In genomic region chr5:149612740-149613139, GRCm38 (mm10) we compare ENCODE assay signal across 9 mouse cellular contexts. TPM values are rescaled to one million over a fixed set of nuclear protein-coding genes. Genes with fewer than 3 reads are reported as not detected.
DNase-seq lines count a peak whose midpoint lies in the region; ATAC-seq lines count a peak whose summit lies in the region.
"Had no signal": no experiment of that assay in that cellular context is flagged by ENCODE, and none has a peak within 500 bp of the region (broad histone marks: within the 10 kb centered on the region; RNA-seq: fewer than 3 reads in every experiment).

No protein-coding gene starts in this region.

- peak overlapping the region; percentile 43; the same call in 1 of the 2 replicates for H3K27ac ChIP-seq in hindbrain, embryonic 14.5 days
- no peak overlapping the region for H3K27ac ChIP-seq in intestine, embryonic 15.5 days
- H3K27ac ChIP-seq: liver, embryonic 14.5 days had no signal

- 46% methylated on average over 10 of the region's 10 CpGs for WGBS in hindbrain, embryonic 14.5 days
- 34% methylated on average over 10 of the region's 10 CpGs for WGBS in intestine, embryonic 15.5 days

- H3K27me3 ChIP-seq in hindbrain, embryonic 14.5 days (ENCODE audit: control insufficient read depth, insufficient read depth, low read length): no peaks in the 10 kb centered on the region
- H3K27me3 ChIP-seq in intestine, embryonic 15.5 days (replicated peaks): no peaks in the 10 kb centered on the region

- DNase-seq in adrenal gland, postnatal 10 days: peak; percentile 37
- no peak for DNase-seq in adrenal gland, adult 18-20 months (ENCODE audit: low spot score in 2 of 2)
- peak; percentile 40 for DNase-seq in MN1 (ENCODE audit: low spot score)
- peak; percentile 33 for DNase-seq in hindbrain, embryonic 14.5 days (ENCODE audit: low spot score)
- DNase-seq in mesoderm, embryonic 11.5 days (ENCODE audit: low read depth, low spot score): peak; percentile 46
- no peak for DNase-seq in spleen, postnatal 4 days (ENCODE audit: low spot score in 2 of 2)
- DNase-seq in lung, adult 18-20 months: no peak

- H3K9me3 ChIP-seq in hindbrain, embryonic 14.5 days (ENCODE audit: control insufficient read depth, low read length): no peaks in the 10 kb centered on the region
- no peaks in the 10 kb centered on the region for H3K9me3 ChIP-seq in intestine, embryonic 15.5 days

- peak; percentile 41; the same call in 1 of the 2 replicates for ATAC-seq in hindbrain, embryonic 14.5 days (ENCODE audit: low FRiP score)
- ATAC-seq in intestine, embryonic 15.5 days: no peak

- H3K4me3 ChIP-seq in hindbrain, embryonic 14.5 days (replicated peaks; ENCODE audit: low read length): no peak overlapping the region
- H3K4me3 ChIP-seq in intestine, embryonic 15.5 days (replicated peaks): no peak overlapping the region

- no peak overlapping the region for H3K4me2 ChIP-seq in hindbrain, embryonic 14.5 days (replicated peaks)
- H3K4me2 ChIP-seq in intestine, embryonic 15.5 days (replicated peaks): no peak overlapping the region

- H3K9ac ChIP-seq in hindbrain, embryonic 14.5 days: 0 out of 2 replicates have a peak overlapping the region, but pooled peaks have one; percentile 20
- no peak overlapping the region for H3K9ac ChIP-seq in intestine, embryonic 15.5 days
- H3K9ac ChIP-seq: liver, embryonic 14.5 days had no signal

- H3K36me3 ChIP-seq in hindbrain, embryonic 14.5 days (replicated peaks; ENCODE audit: control insufficient read depth, insufficient read depth): peaks cover 40% of the 10 kb centered on the region
- 0 out of 2 replicates have a peak, but pooled peaks cover 3% of the 10 kb centered on the region for H3K36me3 ChIP-seq in intestine, embryonic 15.5 days

- 0 out of 2 replicates have a peak, but pooled peaks cover 8% of the 10 kb centered on the region for H3K4me1 ChIP-seq in hindbrain, embryonic 14.5 days (replicated peaks; ENCODE audit: control insufficient read depth, insufficient read depth, low read length)
- H3K4me1 ChIP-seq in intestine, embryonic 15.5 days (replicated peaks): no peaks in the 10 kb centered on the region

RNA-seq across cellular contexts. Expression of gene Hsph1, which starts 23.4 kb away (rescaled TPM):
- 10 to 100 TPM; 30.1 to 35.3 TPM for total RNA-seq in adrenal gland, postnatal 10 days (2021)
- 100 to 1,000 TPM; 460 to 826 TPM for total RNA-seq in adrenal gland, adult 18-20 months (2021)
- 99.4 and 117 TPM in 2 replicates for polyA plus RNA-seq in hindbrain, embryonic 14.5 days (2014; fragmentation: Nextera tagmentation; extraction: Ambion mirVana)
- polyA plus RNA-seq in intestine, embryonic 15.5 days (2015; fragmentation: Nextera tagmentation; extraction: Ambion mirVana): 54.8 and 56.8 TPM in 2 replicates

Comparison
In these comparisons a context has a peak if more than half of its experiments do, and no peak if none do; other contexts are left out.
1. DNase-seq: peak in adrenal gland, postnatal 10 days (single experiment), MN1 (single experiment), hindbrain, embryonic 14.5 days (single experiment) and mesoderm, embryonic 11.5 days (single experiment); none in adrenal gland, adult 18-20 months (0 of 2), spleen, postnatal 4 days (0 of 2) and lung, adult 18-20 months (0 of 2).
2. RNA of gene Hsph1, which starts 23.4 kb away (total RNA-seq): 460 to 826 TPM in adrenal gland, adult 18-20 months; 30.1 to 35.3 TPM in adrenal gland, postnatal 10 days; every median in the first group is over 10 times any median in the second.